Mouse (Mus musculus): ENCODE measurements around the gene Slc24a3. TPM values are rescaled to one million over a fixed set of nuclear protein-coding genes. Genes with fewer than 3 reads are reported as not detected.

Slc24a3 gene
- polyA plus RNA-seq, 1 experiment from 2014 or later: 2.9 TPM

DNA sequence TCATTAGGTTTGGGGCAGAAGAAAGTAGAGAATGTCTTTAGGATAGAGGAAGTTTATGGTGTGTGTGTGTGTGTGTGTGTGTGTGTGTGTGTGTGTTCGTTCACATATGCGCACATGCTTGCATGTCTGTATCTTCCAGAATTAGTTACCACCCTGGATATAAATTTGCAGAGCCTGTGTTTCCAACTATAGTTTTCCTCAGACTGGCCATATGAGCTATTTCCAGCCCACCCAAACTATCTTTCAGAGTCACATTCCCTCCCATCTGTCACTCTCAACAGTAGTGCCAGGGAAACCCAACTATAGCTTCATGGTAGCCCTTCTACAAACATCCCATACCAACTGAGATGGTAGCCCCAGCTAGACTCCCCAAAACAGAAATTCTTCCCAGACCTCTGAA is 250.2 kb downstream of the Slc24a3 start:
- no peaks in the 10 kb centered on the region for H3K9me3 ChIP-seq
- no peaks in the 10 kb centered on the region for H3K36me3 ChIP-seq
- H3K27me3 ChIP-seq: no peaks in the 10 kb centered on the region
- no peak overlapping the region for H3K4me3 ChIP-seq
- no peak overlapping the region for H3K4me2 ChIP-seq
- no peaks in the 10 kb centered on the region for H3K4me1 ChIP-seq
- no peak for ATAC-seq (ENCODE audit: borderline replicate concordance, extremely low read depth, low FRiP score, low TSS enrichment)
- H3K9ac ChIP-seq: no peak overlapping the region
- no peak overlapping the region for H3K27ac ChIP-seq
- WGBS: 88% methylated on average over 2 of the region's 2 CpGs

DNA sequence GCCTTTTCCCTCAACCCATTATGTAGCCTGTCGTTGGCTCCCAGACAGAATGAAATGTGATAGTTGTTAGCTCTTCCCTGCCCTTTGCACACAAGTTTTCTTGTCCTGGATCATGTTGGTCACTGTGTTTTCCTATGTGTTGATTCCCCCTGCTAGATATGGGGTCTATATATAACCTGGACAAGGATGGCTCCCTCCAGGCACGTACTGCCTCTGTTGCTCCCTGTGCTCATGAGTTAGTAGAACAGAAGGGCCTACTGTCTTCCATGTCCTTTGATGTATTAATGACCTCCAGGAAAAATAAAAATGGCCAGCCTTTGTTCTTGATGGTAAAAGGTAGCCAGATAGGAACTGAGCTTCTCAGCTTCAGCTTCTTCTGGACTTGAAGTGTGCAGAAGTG is 251.5 kb downstream of the Slc24a3 start:
- no peaks in the 10 kb centered on the region for H3K36me3 ChIP-seq
- no peak overlapping the region for H3K9ac ChIP-seq
- H3K27me3 ChIP-seq: no peaks in the 10 kb centered on the region
- 73% methylated on average over 2 of the region's 2 CpGs for WGBS
- H3K4me2 ChIP-seq: no peak overlapping the region
- no peak for ATAC-seq (ENCODE audit: borderline replicate concordance, extremely low read depth, low FRiP score, low TSS enrichment)
- H3K27ac ChIP-seq: no peak overlapping the region
- no peak overlapping the region for H3K4me3 ChIP-seq
- H3K9me3 ChIP-seq: no peaks in the 10 kb centered on the region
- H3K4me1 ChIP-seq: no peaks in the 10 kb centered on the region

DNA sequence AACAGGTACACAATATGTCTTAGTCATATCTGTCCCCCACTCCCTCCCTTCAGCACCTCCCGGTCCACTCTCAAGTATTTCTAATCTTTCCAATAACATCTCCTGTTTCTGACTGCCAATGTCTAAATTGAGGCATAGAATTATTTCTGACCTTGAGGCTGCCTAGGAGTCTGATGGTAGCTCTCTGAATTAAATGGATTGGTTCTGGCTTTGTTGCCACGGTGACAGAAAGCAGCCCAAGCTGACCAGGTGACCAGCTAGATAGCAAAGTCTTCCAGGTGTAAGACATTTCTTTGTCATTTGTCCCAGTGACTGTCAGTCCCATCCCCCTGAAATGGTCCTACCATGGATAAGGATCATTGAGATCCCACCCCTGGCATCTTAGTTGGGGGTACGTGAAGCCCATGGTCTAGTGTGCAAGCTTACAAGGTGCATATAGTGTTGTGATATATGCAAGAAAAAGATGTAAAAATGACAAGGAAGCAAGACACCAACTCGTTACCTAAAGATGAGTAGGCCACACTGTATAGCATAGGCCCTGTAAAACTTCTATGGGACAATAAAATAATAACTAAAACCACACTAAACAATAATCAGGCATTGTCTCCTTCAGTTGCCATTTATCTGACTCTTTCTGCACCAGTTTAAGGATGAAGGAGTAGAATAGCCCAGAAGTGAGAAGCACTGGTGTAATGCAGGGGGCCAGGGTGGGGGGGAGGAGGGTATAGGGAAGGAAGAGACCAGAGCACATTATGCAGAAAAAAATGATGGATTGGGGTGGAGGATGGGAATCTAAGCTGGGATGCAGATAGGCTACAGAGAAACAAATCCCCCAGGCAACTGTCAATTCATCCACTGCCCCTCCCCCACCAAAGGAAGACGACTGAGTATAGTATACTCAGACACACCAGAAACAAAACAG is 253.7 kb downstream of the Slc24a3 start:
- no peak overlapping the region for H3K9ac ChIP-seq
- no peak overlapping the region for H3K27ac ChIP-seq
- no peaks in the 10 kb centered on the region for H3K9me3 ChIP-seq
- H3K4me1 ChIP-seq: no peaks in the 10 kb centered on the region
- no peaks in the 10 kb centered on the region for H3K27me3 ChIP-seq
- WGBS: 71% methylated on average over 5 of the region's 5 CpGs
- H3K4me2 ChIP-seq: no peak overlapping the region
- no peak for ATAC-seq (ENCODE audit: borderline replicate concordance, extremely low read depth, low FRiP score, low TSS enrichment)
- no peaks in the 10 kb centered on the region for H3K36me3 ChIP-seq
- H3K4me3 ChIP-seq: no peak overlapping the region

DNA sequence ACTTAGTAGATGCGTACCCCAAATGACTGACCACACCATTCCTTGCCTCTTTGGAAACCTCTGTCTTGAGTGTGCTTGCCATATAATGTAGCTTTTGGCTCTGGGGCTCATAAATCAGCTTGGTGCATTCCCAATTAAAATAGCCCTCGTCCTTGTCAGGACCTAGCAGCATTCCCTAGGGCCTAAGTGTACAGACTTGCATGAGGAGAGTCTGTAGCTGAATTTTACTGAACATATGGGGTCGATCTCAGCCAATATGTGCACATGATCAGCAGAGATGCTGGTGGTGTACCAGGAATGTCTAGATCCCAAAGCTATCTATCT is 254.3 kb downstream of the Slc24a3 start:
- Histone ChIP-seq H3K27ac (no peak overlapping the region), H3K4me3 (no peak overlapping the region), H3K36me3 (no peaks in the 10 kb centered on the region), H3K27me3 (no peaks in the 10 kb centered on the region), H3K4me1 (no peaks in the 10 kb centered on the region), H3K9ac (no peak overlapping the region), H3K9me3 (no peaks in the 10 kb centered on the region), H3K4me2 (no peak overlapping the region)
- no peak for ATAC-seq (ENCODE audit: borderline replicate concordance, extremely low read depth, low FRiP score, low TSS enrichment)
- 62% methylated on average over 3 of the region's 3 CpGs for WGBS

DNA sequence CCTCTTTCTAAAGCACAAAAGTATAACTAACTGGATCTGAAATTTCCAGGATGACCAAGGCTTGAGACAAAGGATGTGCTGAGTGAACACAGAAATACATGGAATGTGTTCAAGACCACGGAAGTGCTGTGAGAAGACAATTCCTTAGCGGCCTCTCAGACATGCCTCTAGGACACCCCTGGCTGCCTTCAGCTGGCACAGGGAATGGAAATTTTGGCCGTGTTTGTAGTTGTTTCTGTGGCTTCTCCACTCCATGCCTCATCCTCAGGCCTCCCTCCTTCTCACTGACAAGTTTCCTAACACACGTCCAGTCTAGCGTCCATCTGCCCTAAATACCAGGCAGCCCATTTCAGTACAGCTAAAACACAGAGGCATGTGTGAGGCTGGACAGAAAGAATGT is 262.4 kb downstream of the Slc24a3 start:
- Histone ChIP-seq H3K36me3 (no peaks in the 10 kb centered on the region), H3K9me3 (no peaks in the 10 kb centered on the region), H3K4me2 (no peak overlapping the region), H3K27me3 (no peaks in the 10 kb centered on the region), H3K27ac (no peak overlapping the region), H3K4me3 (no peak overlapping the region), H3K9ac (no peak overlapping the region), H3K4me1 (no peaks in the 10 kb centered on the region)
- no peak for ATAC-seq (ENCODE audit: borderline replicate concordance, extremely low read depth, low FRiP score, low TSS enrichment)
- WGBS: 73% methylated on average over 5 of the region's 5 CpGs

DNA sequence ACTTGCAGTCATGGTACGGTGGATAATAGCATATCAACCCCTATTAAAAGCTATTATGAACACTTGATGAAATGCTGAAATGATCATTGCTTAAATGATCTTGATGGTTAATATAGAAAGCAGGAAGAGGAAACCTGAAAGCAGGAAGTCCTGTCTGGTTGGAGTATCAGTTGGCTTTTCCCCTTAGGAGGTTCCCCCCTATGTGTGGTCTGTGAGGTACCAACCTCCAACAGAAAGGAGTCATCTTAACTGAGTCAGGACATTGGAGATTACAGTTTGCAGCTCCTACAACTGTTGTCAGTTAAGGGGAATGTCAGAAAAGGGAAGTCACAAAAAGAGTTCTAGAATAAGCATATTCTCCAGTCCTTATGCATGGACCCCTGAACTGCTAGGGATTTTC is 266.5 kb downstream of the Slc24a3 start:
- no peaks in the 10 kb centered on the region for H3K36me3 ChIP-seq
- 0 out of 2 replicates have a peak, but pooled peaks cover 2% of the 10 kb centered on the region for H3K4me1 ChIP-seq
- H3K4me2 ChIP-seq: no peak overlapping the region
- 90% methylated on average over 1 of the region's 1 CpGs for WGBS
- H3K9ac ChIP-seq: no peak overlapping the region
- H3K4me3 ChIP-seq: no peak overlapping the region
- H3K27ac ChIP-seq: no peak overlapping the region
- no peak for ATAC-seq (ENCODE audit: borderline replicate concordance, extremely low read depth, low FRiP score, low TSS enrichment)
- no peaks in the 10 kb centered on the region for H3K27me3 ChIP-seq
- H3K9me3 ChIP-seq: no peaks in the 10 kb centered on the region

DNA sequence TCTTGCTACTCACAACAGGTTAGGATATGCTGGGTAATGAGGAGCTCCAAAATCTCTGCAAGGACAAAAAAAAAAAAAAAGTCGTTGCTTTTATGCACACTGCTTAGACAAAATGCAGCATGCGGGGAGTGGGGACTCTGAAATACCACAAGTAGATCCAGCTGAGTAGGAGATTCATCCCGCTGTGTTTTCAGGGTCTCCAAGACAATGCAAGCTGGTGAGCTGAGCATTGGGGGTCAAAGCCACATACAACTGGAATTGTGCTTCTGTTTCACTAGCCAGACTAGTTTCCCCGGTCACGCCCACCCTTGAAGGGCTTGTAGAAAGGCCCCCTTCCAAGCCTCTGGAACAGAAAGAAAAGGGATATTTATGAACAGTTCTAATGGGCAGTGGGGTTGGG is 270.8 kb downstream of the Slc24a3 start:
- no peaks in the 10 kb centered on the region for H3K36me3 ChIP-seq
- H3K4me3 ChIP-seq: no peak overlapping the region
- no peaks in the 10 kb centered on the region for H3K9me3 ChIP-seq
- no peak overlapping the region for H3K27ac ChIP-seq
- no peak overlapping the region for H3K9ac ChIP-seq
- no peak for ATAC-seq (ENCODE audit: borderline replicate concordance, extremely low read depth, low FRiP score, low TSS enrichment)
- 63% methylated on average over 5 of the region's 5 CpGs for WGBS
- 0 out of 2 replicates have a peak, but pooled peaks cover 2% of the 10 kb centered on the region for H3K4me1 ChIP-seq
- H3K27me3 ChIP-seq: no peaks in the 10 kb centered on the region
- no peak overlapping the region for H3K4me2 ChIP-seq

DNA sequence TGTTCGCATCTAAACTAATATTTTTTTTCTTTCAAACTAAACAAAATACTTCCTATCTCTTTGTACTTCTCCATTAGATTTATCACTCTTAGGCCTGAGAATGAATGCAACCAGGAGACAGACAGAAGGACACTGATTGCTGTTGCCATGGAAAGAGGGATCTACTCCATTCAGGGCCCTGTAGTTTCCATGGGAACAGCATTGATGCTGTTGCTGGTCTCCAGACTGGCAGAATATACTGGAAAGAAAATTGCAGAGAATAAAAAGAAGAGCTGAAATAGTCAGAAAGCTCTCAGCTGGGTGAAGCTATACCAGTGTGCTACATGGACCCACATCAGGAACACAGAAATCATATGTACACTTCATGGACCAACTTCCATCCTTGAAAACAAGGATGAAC is 272.2 kb downstream of the Slc24a3 start:
- Histone ChIP-seq H3K4me2 (no peak overlapping the region), H3K4me1 (0 out of 2 replicates have a peak, but pooled peaks cover 2% of the 10 kb centered on the region), H3K36me3 (no peaks in the 10 kb centered on the region), H3K4me3 (no peak overlapping the region), H3K9ac (no peak overlapping the region), H3K27me3 (no peaks in the 10 kb centered on the region), H3K27ac (no peak overlapping the region), H3K9me3 (no peaks in the 10 kb centered on the region)
- 86% methylated on average over 1 of the region's 1 CpGs for WGBS
- no peak for ATAC-seq (ENCODE audit: borderline replicate concordance, extremely low read depth, low FRiP score, low TSS enrichment)

DNA sequence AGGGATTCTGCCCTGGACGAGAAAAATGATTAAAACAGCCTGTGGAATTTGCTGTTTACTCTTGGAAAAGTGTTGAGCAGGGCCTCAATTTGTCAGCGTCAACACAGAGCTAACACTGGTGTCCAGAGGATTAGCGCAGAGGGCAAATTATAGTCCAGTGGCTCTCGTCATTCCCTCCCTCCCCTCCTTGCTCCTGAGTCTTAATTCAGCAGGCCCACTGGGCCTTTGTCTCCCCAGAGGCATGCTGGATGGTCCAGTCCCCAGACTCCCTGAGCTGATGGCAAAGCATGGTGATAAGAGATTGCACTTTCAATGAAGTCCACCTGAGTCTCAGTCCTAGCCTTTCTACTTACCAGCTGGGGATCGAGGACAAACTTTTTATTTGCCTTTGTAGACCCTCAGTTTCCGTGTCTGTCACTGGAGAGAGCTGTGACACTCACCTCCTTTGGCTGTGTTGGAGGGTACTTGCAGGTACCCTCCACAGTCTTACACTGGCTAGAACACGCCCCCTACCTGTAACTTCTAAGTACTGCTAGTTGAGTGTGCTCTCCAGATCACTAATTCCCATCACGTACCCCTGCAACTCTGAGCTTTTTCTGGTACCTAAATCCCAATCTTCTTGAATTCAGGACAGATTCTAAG is 289.7 kb downstream of the Slc24a3 start:
- no peak overlapping the region for H3K9ac ChIP-seq
- H3K4me2 ChIP-seq: no peak overlapping the region
- no peak overlapping the region for H3K4me3 ChIP-seq
- no peaks in the 10 kb centered on the region for H3K36me3 ChIP-seq
- WGBS: 23% methylated on average over 8 of the region's 8 CpGs
- H3K9me3 ChIP-seq: no peaks in the 10 kb centered on the region
- 0 out of 2 replicates have a peak, but pooled peaks have one; percentile 23 for ATAC-seq (ENCODE audit: borderline replicate concordance, extremely low read depth, low FRiP score, low TSS enrichment)
- H3K4me1 ChIP-seq: no peaks in the 10 kb centered on the region
- no peaks in the 10 kb centered on the region for H3K27me3 ChIP-seq
- no peak overlapping the region for H3K27ac ChIP-seq

DNA sequence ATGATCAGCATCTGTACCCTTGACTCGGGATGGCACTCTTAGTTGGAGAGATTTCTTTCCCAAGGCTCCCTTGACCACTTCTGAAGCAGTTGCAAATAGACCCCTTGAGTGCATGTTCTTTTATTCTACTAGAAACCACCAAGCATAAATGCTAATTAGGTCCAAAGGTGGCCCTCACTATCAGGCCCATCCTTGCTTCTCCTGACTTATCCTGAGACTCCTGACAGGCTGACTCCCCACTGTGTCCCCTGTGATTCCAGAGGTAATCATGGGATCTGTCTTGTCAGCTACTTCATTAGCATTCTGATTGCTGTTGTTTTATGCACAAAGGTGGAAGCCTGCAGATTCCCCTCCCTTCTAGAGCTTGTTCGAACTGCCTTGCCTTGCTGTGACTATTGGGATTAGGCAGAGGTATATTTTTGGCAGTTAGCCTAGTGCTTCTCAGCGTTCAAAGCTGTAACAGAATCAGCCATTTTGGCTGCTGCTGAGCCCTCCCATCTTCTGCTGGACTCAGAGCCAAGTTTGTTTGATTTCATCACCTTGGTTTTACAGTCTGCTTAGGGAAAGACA is 293.4 kb downstream of the Slc24a3 start:
- no peak overlapping the region for H3K9ac ChIP-seq
- WGBS: 41% methylated on average over 3 of the region's 3 CpGs
- no peaks in the 10 kb centered on the region for H3K9me3 ChIP-seq
- no peak overlapping the region for H3K4me3 ChIP-seq
- H3K27me3 ChIP-seq: no peaks in the 10 kb centered on the region
- no peaks in the 10 kb centered on the region for H3K4me1 ChIP-seq
- no peak overlapping the region for H3K4me2 ChIP-seq
- no peak for ATAC-seq (ENCODE audit: borderline replicate concordance, extremely low read depth, low FRiP score, low TSS enrichment)
- no peaks in the 10 kb centered on the region for H3K36me3 ChIP-seq
- H3K27ac ChIP-seq: no peak overlapping the region

DNA sequence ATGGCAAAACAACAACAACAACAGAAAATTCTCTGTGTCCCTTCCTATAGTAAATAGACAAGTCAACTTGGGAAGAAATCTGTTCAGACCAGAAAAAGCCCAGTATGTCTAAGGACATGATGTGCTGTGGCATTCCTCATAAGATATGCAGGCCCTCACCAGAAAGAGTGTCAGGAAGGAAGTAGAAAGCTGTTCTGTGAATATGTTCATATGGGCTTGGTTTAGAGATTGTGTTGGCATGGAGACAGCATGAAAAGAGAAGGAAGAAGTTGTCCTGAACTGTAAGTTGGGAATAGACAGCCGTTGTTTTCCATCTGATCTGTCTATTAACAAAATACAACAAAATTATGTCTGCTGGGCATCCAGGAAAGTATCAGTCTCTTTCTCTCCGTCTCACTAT is 294.7 kb downstream of the Slc24a3 start:
- no peak for ATAC-seq (ENCODE audit: borderline replicate concordance, extremely low read depth, low FRiP score, low TSS enrichment)
- Histone ChIP-seq H3K27ac (no peak overlapping the region), H3K27me3 (no peaks in the 10 kb centered on the region), H3K4me2 (no peak overlapping the region), H3K9me3 (no peaks in the 10 kb centered on the region), H3K9ac (no peak overlapping the region), H3K36me3 (no peaks in the 10 kb centered on the region), H3K4me3 (no peak overlapping the region), H3K4me1 (no peaks in the 10 kb centered on the region)
- WGBS: 86% methylated on average over 2 of the region's 2 CpGs

DNA sequence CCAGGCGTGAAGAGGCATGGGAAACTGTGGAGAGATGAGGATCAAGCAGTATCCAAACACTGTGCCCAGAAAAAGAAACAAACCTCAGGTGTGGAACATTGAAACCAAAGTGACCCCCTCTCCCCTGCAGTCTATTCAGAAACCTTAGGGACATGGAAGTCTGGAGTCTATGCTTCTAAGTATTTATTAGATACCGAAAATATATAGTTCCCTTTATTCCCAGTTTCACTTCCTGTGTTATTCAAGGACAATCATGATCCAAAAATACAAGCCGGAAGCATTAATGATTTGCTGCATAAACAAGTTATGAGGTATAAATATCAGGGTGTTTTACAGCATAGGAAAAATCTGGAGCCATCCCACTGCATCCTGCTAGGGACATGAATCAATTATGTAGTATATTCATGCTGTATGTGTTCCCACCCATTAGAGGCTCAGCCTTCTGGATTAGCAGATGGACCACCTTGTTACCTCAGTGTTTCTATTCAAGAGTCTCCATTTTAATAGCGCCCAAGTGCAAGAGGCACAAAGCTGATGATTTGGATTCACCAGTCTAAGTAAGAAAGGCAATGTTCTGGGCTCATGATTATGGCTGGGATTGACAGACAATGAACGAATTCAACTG is 301.3 kb downstream of the Slc24a3 start:
- H3K4me2 ChIP-seq: no peak overlapping the region
- no peaks in the 10 kb centered on the region for H3K36me3 ChIP-seq
- no peak overlapping the region for H3K4me3 ChIP-seq
- H3K27ac ChIP-seq: no peak overlapping the region
- H3K27me3 ChIP-seq: no peaks in the 10 kb centered on the region
- ATAC-seq (ENCODE audit: borderline replicate concordance, extremely low read depth, low FRiP score, low TSS enrichment): no peak
- 84% methylated on average over 5 of the region's 5 CpGs for WGBS
- H3K9ac ChIP-seq: no peak overlapping the region
- H3K4me1 ChIP-seq: no peaks in the 10 kb centered on the region
- no peaks in the 10 kb centered on the region for H3K9me3 ChIP-seq
